Mouse (Mus musculus): ENCODE data around the gene Il34. TPM values are rescaled to one million over a fixed set of nuclear protein-coding genes. Genes with fewer than 3 reads are reported as not detected.
A peak's percentile ranks its signal among the peaks of the same experiment; 100 is the strongest.

The Il34 gene
- polyA plus RNA-seq, 1 experiment, result 3.9 TPM

- TF ChIP-seq POLR2A (IDR thresholded peaks at IDR 0.05; ENCODE audit: borderline replicate concordance, extremely low read depth, insufficient read depth, insufficient read length, poor library complexity, severe bottlenecking) (no peak), CTCF (IDR thresholded peaks at IDR 0.05; ENCODE audit: borderline replicate concordance, extremely low read depth, insufficient read depth, insufficient read length) (no peak)
- no peak for DNase-seq (ENCODE audit: low read depth)
These were observed 31.0 kb downstream of the Il34 start for GRCm38 (mm10) chr8:110774725-110775124.

GRCm38 (mm10) chr8:110774047-110774446, 31.7 kb downstream of the Il34 start:
- TF ChIP-seq POLR2A (IDR thresholded peaks at IDR 0.05; ENCODE audit: borderline replicate concordance, extremely low read depth, insufficient read depth, insufficient read length, poor library complexity, severe bottlenecking) (no peak), CTCF (IDR thresholded peaks at IDR 0.05; ENCODE audit: borderline replicate concordance, extremely low read depth, insufficient read depth, insufficient read length) (no peak)
- DNase-seq (ENCODE audit: low read depth), result peak; percentile 14

DNA sequence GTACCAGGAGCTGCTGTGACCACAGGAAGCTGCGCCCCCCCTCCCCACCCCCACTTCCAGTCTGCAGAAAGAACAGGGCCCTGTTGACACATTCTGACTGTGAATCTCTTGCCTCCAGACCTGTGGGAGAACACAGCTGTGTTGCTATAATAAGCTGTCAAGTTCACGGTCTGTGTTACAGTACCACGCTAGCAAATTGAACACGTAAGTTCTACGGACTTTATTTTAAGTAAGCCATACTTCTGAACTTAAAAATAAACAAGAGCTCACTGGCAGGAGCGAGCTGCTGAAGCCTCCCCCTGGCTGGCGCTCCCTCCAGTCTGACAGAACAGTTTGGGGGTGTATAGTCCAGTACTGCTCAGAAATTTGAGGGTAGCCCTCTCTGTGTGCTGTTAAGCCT, 33.3 kb downstream of the Il34 start:
- TF ChIP-seq POLR2A (IDR thresholded peaks at IDR 0.05; ENCODE audit: borderline replicate concordance, extremely low read depth, insufficient read depth, insufficient read length, poor library complexity, severe bottlenecking) (no peak), CTCF (IDR thresholded peaks at IDR 0.05; ENCODE audit: borderline replicate concordance, extremely low read depth, insufficient read depth, insufficient read length) (no peak)

DNA sequence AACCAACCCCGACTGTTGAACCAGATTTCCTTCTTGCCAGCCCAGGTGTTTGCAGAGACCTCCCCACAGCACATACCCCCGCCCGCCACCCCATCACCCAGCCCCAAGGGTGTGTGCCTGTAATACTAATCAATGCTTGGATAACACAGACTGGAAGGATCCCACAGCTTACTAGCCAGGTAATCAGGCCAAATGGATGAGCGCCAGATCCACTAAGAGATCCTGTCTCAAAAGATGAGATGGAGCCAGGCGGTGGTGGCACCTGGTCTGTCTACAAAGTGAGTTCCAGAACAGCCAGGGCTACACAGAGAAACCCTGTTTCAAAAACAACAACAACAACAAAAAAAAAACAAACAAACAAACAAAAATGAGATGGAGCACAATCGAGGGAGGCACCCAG, 38.5 kb downstream of the Il34 start:
- TF ChIP-seq CTCF (IDR thresholded peaks at IDR 0.05; ENCODE audit: borderline replicate concordance, extremely low read depth, insufficient read depth, insufficient read length), result no peak
- TF ChIP-seq POLR2A (IDR thresholded peaks at IDR 0.05; ENCODE audit: borderline replicate concordance, extremely low read depth, insufficient read depth, insufficient read length, poor library complexity, severe bottlenecking), result no peak
- peak; percentile 22 for DNase-seq (ENCODE audit: low read depth)

More for the DNA sequence above, 33.3 kb downstream of the Il34 start:
- no peak for DNase-seq (ENCODE audit: low read depth)

DNA sequence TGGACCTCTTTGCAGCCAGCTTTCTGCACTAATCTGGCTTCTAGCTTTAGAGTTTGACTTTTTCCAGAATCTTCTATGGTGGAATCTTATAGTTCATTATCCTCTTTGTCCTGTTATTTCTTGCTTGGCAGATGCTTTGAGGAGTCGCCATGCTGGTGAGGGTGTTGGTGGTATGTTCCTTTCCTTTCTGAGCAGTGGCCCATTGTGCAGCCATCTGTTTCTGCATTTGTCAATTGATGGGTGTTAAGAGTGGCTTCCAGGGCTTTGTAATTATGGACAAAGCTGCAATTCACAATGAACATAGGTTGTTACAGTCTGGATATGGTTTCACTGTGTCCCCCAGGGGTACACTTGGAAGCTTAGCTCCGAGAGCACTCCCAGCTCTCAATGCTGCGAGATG, 41.1 kb downstream of the Il34 start:
- peak; percentile 58 for DNase-seq (ENCODE audit: low read depth)
- TF ChIP-seq CTCF (IDR thresholded peaks at IDR 0.05; ENCODE audit: borderline replicate concordance, extremely low read depth, insufficient read depth, insufficient read length), result no peak
- no peak for TF ChIP-seq POLR2A (IDR thresholded peaks at IDR 0.05; ENCODE audit: borderline replicate concordance, extremely low read depth, insufficient read depth, insufficient read length, poor library complexity, severe bottlenecking)

DNA sequence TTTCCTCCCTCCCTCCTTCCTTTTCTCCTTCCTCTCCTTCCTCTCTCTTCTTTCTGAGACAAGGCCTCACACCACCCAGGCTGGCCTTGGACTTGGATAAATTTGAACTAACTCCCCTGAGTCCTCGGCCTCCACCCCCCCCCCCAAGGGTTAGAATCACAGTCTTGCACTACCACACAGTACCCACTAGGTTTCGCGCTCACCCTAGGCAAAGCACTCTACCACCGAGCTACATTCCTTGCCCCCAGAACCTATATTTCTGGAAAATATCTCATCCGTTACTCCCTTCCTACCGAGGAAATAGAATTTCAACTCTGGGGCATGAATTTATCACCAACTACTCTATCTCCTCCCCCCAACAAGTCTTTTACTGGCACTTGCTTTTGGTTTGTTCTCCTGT, 43.7 kb downstream of the Il34 start:
- no peak for DNase-seq (ENCODE audit: low read depth)
- no peak for TF ChIP-seq CTCF (IDR thresholded peaks at IDR 0.05; ENCODE audit: borderline replicate concordance, extremely low read depth, insufficient read depth, insufficient read length)
- TF ChIP-seq POLR2A (IDR thresholded peaks at IDR 0.05; ENCODE audit: borderline replicate concordance, extremely low read depth, insufficient read depth, insufficient read length, poor library complexity, severe bottlenecking), result no peak

GRCm38 (mm10) chr8:110761185-110761584, 44.5 kb downstream of the Il34 start:
- TF ChIP-seq POLR2A (IDR thresholded peaks at IDR 0.05; ENCODE audit: borderline replicate concordance, extremely low read depth, insufficient read depth, insufficient read length, poor library complexity, severe bottlenecking) (no peak), CTCF (IDR thresholded peaks at IDR 0.05; ENCODE audit: borderline replicate concordance, extremely low read depth, insufficient read depth, insufficient read length) (no peak)
- peak; percentile 16 for DNase-seq (ENCODE audit: low read depth)

GRCm38 (mm10) chr8:110760280-110760940, 45.3 kb downstream of the Il34 start:
- TF ChIP-seq POLR2A (IDR thresholded peaks at IDR 0.05; ENCODE audit: borderline replicate concordance, extremely low read depth, insufficient read depth, insufficient read length, poor library complexity, severe bottlenecking) (no peak), CTCF (IDR thresholded peaks at IDR 0.05; ENCODE audit: borderline replicate concordance, extremely low read depth, insufficient read depth, insufficient read length) (no peak)
- DNase-seq (ENCODE audit: low read depth), result peak; percentile 27

DNA sequence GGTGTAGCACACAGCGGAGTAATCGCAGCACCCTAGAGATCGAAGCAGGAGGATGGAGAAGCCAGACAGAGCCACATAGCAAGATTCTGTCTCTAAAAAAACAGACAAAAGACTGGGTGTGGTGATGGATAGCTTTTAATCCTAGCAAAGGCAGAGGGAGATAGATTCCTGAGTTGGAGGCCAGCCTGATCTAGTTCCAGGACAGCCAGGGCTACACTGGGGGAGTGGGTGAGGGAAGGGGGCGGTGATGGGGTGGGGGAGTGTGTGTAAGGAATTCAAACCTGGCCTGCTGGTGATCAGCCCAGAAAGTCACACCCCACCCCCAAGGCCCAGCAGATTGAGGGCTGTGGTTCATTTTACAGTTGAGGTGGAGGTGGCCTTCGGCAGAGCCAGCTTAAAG, 49.5 kb downstream of the Il34 start:
- DNase-seq (ENCODE audit: low read depth), result no peak
- no peak for TF ChIP-seq POLR2A (IDR thresholded peaks at IDR 0.05; ENCODE audit: borderline replicate concordance, extremely low read depth, insufficient read depth, insufficient read length, poor library complexity, severe bottlenecking)
- TF ChIP-seq CTCF (IDR thresholded peaks at IDR 0.05; ENCODE audit: borderline replicate concordance, extremely low read depth, insufficient read depth, insufficient read length), result no peak

DNA sequence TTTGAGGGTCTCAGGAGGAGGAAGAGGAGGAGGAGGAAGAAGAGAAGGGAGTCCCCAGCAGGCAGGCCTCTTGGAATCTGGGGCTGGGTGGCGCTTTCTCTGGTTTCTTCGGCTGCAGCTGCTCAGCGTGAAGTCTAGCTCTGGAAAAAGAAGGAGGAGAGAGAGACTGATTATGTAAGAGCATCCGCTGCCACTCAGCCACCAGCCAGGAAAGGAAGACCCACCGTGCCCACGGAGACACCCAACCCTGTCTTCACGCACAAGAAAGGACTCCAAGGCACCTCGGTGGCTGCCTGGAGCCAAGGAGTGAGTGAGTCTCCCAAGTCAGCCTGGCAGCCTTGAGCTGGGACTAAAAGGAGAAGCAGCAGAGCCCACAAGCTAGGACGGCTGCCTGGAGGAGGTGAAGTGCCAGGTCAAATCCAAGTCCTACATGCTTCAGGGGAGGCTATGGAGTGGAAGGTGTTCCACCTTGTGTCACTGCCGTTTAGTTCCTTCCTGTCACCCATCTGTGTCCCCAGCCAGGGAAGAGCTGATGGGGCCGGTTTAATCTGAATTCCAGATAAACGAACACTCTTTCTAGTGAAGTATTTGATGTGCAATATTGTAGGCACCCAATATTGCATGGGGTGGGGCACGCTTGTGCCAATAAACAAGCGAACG, 50.1 kb downstream of the Il34 start:
- DNase-seq (ENCODE audit: low read depth), result no peak

DNA sequence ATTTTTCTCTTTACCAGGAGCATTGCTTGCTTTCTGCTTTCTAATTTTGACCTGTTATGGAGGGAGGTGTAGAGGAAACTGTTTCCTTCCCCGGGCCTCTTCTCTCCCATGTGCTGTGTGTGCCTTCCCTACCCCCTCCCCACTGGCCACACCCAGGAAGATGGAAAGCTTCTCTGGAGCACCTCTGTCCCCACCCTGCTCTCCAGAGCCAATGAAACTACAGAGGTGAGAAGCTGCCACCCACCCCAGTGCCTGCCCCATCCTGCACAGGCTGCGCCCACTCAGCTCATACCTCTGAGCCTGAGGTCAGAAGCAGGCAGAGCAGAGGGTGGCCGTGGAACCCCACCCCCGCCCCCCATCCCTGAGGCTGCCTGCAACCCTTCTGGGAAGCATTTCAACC, 51.0 kb downstream of the Il34 start:
- DNase-seq (ENCODE audit: low read depth), result no peak
- no peak for TF ChIP-seq CTCF (IDR thresholded peaks at IDR 0.05; ENCODE audit: borderline replicate concordance, extremely low read depth, insufficient read depth, insufficient read length)
- no peak for TF ChIP-seq POLR2A (IDR thresholded peaks at IDR 0.05; ENCODE audit: borderline replicate concordance, extremely low read depth, insufficient read depth, insufficient read length, poor library complexity, severe bottlenecking)

More for the DNA sequence above, 50.1 kb downstream of the Il34 start:
- no peak for TF ChIP-seq POLR2A (IDR thresholded peaks at IDR 0.05; ENCODE audit: borderline replicate concordance, extremely low read depth, insufficient read depth, insufficient read length, poor library complexity, severe bottlenecking)
- no peak for TF ChIP-seq CTCF (IDR thresholded peaks at IDR 0.05; ENCODE audit: borderline replicate concordance, extremely low read depth, insufficient read depth, insufficient read length)

GRCm38 (mm10) chr8:110751490-110751889, 54.2 kb downstream of the Il34 start:
- DNase-seq (ENCODE audit: low read depth), result no peak
- TF ChIP-seq CTCF (IDR thresholded peaks at IDR 0.05; ENCODE audit: borderline replicate concordance, extremely low read depth, insufficient read depth, insufficient read length) (no peak), POLR2A (IDR thresholded peaks at IDR 0.05; ENCODE audit: borderline replicate concordance, extremely low read depth, insufficient read depth, insufficient read length, poor library complexity, severe bottlenecking) (no peak)
